Mouse (Mus musculus) olfactory bulb, adult 2 months (tissue): ENCODE results near the gene Arid3a.

ENCODE experiments used
- CTCF ChIP-seq: fragments of 200-500 bp; IDR thresholded peaks from 2 replicates; pipeline ENCODE4 v1.5.1; 2012; ENCODE audit warnings: low read depth, mild to moderate bottlenecking, low read length, moderate library complexity; ENCODE audit not compliant: insufficient read depth
- POLR2A ChIP-seq: fragments of 200-500 bp; IDR thresholded peaks from 2 replicates; pipeline ENCODE4 v1.6.1; 2012; ENCODE audit warnings: mild to moderate bottlenecking, low read depth, low read length, moderate library complexity; ENCODE audit not compliant: insufficient read depth

GRCm38 (mm10) chr10:79995636-79996035, 68.8 kb downstream of the Arid3a start:
- TF ChIP-seq POLR2A (no peak), CTCF (no peak)
